Mouse (Mus musculus): ENCODE data around the gene Cdh18.

DNA sequence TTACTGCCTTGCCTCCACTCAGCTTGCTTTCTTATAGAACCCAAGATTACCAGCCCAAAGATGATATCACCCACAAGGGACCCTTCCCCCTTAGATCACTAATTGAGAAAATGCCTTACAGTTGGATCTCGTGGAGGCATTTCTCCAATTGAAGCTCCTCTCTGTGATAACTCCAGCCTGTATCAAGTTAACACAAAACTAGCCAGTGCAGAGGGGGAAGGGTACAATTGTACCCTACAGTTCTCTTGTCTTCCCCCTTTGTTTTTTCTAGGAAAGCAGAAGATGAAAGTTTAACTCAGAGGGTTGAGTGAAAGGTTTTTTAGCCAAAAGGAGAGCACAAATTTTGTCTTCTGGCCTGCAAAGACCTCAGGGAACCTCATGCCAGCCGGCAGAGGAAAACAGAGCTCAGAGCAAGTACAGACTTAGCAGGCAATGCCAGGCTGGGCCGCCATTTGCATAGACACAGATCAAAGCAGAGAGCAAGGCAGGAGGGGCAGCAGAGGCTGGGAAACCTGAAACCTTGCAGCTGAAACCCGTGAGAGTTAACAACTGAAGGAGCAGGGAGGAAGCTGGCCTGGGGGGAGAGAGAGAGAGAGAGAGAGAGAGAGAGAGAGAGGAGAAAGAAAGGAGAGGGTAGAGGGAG lies 29.3 kb downstream of the Cdh18 start:
- no peak for TF ChIP-seq HCFC1 (IDR thresholded peaks at IDR 0.05; ENCODE audit: low read depth, low read length)
- TF ChIP-seq CTCF (IDR thresholded peaks at IDR 0.05 in 2 of 3, conservative IDR thresholded peaks at IDR 0.05 in 1 of 3; ENCODE audit: control insufficient read depth in 1 of 3, insufficient read depth in 1 of 3, low read depth in 2 of 3, low read length in 3 of 3, poor library complexity in 1 of 3, severe bottlenecking in 1 of 3): no peak
- TF ChIP-seq MXI1 (IDR thresholded peaks at IDR 0.05; ENCODE audit: low read depth, low read length): no peak
- no peak for TF ChIP-seq GATA1 (IDR thresholded peaks at IDR 0.05; ENCODE audit: low read depth, low read length)
- TF ChIP-seq RCOR1 (IDR thresholded peaks at IDR 0.05; ENCODE audit: low read depth, low read length): no peak
- TF ChIP-seq POLR2A (IDR thresholded peaks at IDR 0.05; ENCODE audit: control insufficient read depth in 1 of 2, insufficient read depth in 1 of 2, low read depth in 1 of 2, low read length in 2 of 2, poor library complexity in 1 of 2): no peak
- TF ChIP-seq TAL1 (IDR thresholded peaks at IDR 0.05; ENCODE audit: low read length): no peak
- TF ChIP-seq EP300 (IDR thresholded peaks at IDR 0.05; ENCODE audit: low read depth in 1 of 2, low read length in 2 of 2): no peak
- no peak for TF ChIP-seq USF1 (IDR thresholded peaks at IDR 0.05; ENCODE audit: low read depth, low read length)
- TF ChIP-seq CHD1 (IDR thresholded peaks at IDR 0.05; ENCODE audit: low read depth, low read length): no peak
- no peak for TF ChIP-seq TBP (IDR thresholded peaks at IDR 0.05; ENCODE audit: low read depth, low read length)
